Mouse (Mus musculus) forebrain, embryonic 13.5 days (tissue): ENCODE measurements around the gene Tgfb1. TPM values are rescaled to one million over a fixed set of nuclear protein-coding genes. Genes with fewer than 3 reads are reported as not detected.

ENCODE experiments used
- ATAC-seq: fragments of 200-750 bp; cut with Nextera tagmentation; 2 replicates; pipeline ENCODE4 v1.8.0; 2017
- H3K27ac ChIP-seq: fragments of 300-500 bp; sonication (generic); 2 replicates; pipeline ENCODE4 v1.5.1; 2015; ENCODE audit warnings: inconsistent platforms, mild to moderate bottlenecking, moderate library complexity
- H3K27me3 ChIP-seq: fragments of 300-500 bp; sonication (generic); 2 replicates; pipeline ENCODE4 v1.6.1; 2015; ENCODE audit warnings: mild to moderate bottlenecking, inconsistent platforms
- H3K36me3 ChIP-seq: fragments of 300-500 bp; sonication (generic); 2 replicates; pipeline ENCODE4 v1.6.1; 2015; ENCODE audit warnings: mild to moderate bottlenecking, inconsistent platforms; ENCODE audit not compliant: poor library complexity, severe bottlenecking
- H3K4me1 ChIP-seq: fragments of 300-500 bp; sonication (generic); 2 replicates; pipeline ENCODE4 v1.6.1; 2015; ENCODE audit warnings: inconsistent platforms
- H3K4me2 ChIP-seq: fragments of 300-500 bp; sonication (generic); 2 replicates; pipeline ENCODE4 v1.6.1; 2015; ENCODE audit warnings: inconsistent platforms, mild to moderate bottlenecking, moderate library complexity
- H3K4me3 ChIP-seq: fragments of 300-500 bp; sonication (generic); 2 replicates; pipeline ENCODE4 v1.5.1; 2015; ENCODE audit warnings: mild to moderate bottlenecking, inconsistent platforms
- H3K9ac ChIP-seq: fragments of 300-500 bp; sonication (generic); 2 replicates; pipeline ENCODE4 v1.6.1; 2015; ENCODE audit warnings: mild to moderate bottlenecking, inconsistent platforms
- H3K9me3 ChIP-seq: fragments of 300-500 bp; sonication (generic); replicated peaks from 2 replicates; pipeline ENCODE4 v1.6.1; 2016; ENCODE audit warnings: inconsistent platforms
- WGBS: fragments of 180-500 bp; shearing (Covaris S2); methylation state at CpG from one replicate; pipeline ENCODE4 v1.1.7; 2015; 5-methylcytosine and 5-hydroxymethylcytosine counted together
- polyA plus RNA-seq: library from polyadenylated mRNA; unstranded; fragments of >200 nt; fragmentation: Nextera tagmentation; extraction: Ambion mirVana; gene quantifications from 2 replicates; pipeline ENCODE4 v1.2.1, GENCODE M21; 2015

Gene Tgfb1
- polyA plus RNA-seq, 1 experiment from 2014 or later, result 0.34 TPM

DNA sequence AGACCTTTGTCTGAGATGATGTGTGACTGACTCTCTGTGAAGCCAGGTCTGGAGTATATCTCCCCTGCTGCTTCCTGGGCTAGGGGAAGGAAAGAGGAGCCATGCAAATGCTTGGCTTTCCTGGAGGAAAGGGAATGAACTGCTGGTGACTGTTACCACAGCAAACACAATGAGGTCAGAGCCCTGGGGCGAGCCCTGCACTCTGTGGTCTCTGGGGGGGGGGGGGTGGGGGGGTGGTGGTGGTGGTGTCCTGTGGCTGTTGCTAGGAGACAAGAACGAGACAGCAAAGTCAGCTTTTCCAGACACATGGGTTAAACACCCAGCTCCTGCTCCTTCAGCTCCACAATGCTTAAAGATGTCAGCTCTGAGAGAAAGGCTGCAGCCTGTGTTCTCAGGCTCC, 42.6 kb downstream of the Tgfb1 start:
- H3K36me3 ChIP-seq, result peaks cover 97% of the 10 kb centered on the region
- no peaks in the 10 kb centered on the region for H3K27me3 ChIP-seq
- H3K4me3 ChIP-seq, result no peak overlapping the region
- H3K9me3 ChIP-seq, result no peaks in the 10 kb centered on the region
- no peak overlapping the region for H3K4me2 ChIP-seq
- ATAC-seq, result no peak
- no peaks in the 10 kb centered on the region for H3K4me1 ChIP-seq
- H3K9ac ChIP-seq, result no peak overlapping the region
- no peak overlapping the region for H3K27ac ChIP-seq
- 60% methylated on average over 2 of the region's 2 CpGs for WGBS

DNA sequence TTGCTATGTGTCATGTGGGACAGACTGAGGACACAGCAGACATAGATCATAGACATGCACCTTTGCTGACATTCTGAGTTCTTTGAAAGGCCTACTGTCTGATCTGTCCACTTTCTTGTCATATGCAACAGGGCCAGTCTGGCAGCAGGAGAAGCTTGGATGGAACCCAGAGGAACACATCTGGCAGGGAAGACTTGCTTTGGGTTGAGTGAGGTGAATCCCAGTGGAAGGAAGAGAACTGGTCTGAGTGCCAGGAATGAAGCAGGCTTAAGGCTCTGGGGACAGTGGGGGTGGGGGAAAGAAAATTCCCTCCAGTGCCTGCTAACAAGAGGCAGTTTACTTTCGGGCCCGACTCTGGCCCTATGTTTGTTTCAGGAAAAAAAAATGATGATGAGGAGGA, 43.1 kb downstream of the Tgfb1 start:
- 95% methylated on average over 2 of the region's 2 CpGs for WGBS
- Histone ChIP-seq H3K36me3 (peaks cover 97% of the 10 kb centered on the region), H3K4me1 (no peaks in the 10 kb centered on the region), H3K27ac (no peak overlapping the region), H3K9ac (no peak overlapping the region), H3K27me3 (no peaks in the 10 kb centered on the region), H3K4me2 (no peak overlapping the region), H3K9me3 (no peaks in the 10 kb centered on the region), H3K4me3 (no peak overlapping the region)
- no peak for ATAC-seq

DNA sequence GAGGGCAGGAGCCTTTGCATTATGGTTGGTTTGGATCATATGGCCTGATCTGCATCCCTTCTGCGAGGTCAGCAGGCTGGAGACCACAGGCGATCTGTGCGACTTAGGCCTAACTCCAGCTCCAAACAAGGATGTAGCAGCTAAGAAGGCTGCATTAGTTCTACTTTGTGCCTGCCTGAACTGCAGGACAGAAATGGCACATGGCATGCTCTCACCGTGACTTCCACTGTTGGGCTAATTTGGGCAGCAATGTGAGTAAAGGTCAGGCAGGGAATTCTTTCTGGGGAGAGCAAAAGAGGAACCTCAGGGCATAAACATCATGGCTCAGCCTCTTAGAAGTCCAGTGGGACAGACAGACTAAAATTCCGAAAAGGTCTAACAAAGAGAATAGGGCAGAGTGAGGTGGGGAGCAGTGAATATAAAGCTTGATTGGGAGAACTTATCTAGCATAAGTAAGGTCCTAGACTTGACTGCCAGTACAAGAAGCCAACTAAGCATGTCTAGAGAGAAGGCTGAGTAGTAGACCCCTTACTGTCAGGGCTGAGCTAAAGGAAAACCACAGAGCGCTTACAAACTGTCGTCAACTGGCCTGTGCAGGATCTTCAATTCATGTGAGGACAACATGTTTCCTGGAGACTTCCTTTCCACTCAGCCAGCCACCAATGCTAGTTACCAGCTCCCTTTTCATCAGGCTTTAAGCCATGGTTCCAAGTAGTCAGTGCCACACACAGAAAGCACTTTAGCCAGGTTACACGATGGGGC, 44.7 kb downstream of the Tgfb1 start:
- Histone ChIP-seq H3K27me3 (no peaks in the 10 kb centered on the region), H3K9ac (no peak overlapping the region), H3K36me3 (peaks cover 97% of the 10 kb centered on the region), H3K4me2 (no peak overlapping the region), H3K9me3 (no peaks in the 10 kb centered on the region), H3K4me1 (no peaks in the 10 kb centered on the region), H3K27ac (no peak overlapping the region), H3K4me3 (no peak overlapping the region)
- 92% methylated on average over 8 of the region's 8 CpGs for WGBS
- ATAC-seq, result no peak

DNA sequence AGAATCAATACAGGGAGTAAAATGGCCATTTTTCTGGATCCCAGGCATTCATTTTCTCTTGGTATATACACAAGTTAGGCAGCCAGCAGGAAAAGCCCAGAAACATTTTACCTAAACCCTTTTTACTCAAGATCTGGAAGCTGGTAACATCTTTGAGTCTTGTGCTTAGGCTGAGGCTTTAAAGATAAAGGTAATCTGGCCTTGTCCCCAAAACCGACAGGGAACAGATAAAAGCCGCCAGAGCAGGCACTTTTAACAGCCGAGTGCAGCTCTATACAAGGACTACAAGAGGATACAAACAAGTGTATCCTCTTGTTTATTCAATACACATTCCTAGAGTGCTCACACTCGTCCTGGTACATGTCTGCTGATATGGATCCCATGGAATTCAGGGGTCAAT, 48.2 kb downstream of the Tgfb1 start:
- no peak overlapping the region for H3K4me2 ChIP-seq
- no peak for ATAC-seq
- no peak overlapping the region for H3K4me3 ChIP-seq
- no peaks in the 10 kb centered on the region for H3K27me3 ChIP-seq
- H3K9ac ChIP-seq, result no peak overlapping the region
- H3K27ac ChIP-seq, result no peak overlapping the region
- H3K4me1 ChIP-seq, result no peaks in the 10 kb centered on the region
- no peaks in the 10 kb centered on the region for H3K9me3 ChIP-seq
- 78% methylated on average over 4 of the region's 4 CpGs for WGBS
- H3K36me3 ChIP-seq, result peaks cover 99% of the 10 kb centered on the region

DNA sequence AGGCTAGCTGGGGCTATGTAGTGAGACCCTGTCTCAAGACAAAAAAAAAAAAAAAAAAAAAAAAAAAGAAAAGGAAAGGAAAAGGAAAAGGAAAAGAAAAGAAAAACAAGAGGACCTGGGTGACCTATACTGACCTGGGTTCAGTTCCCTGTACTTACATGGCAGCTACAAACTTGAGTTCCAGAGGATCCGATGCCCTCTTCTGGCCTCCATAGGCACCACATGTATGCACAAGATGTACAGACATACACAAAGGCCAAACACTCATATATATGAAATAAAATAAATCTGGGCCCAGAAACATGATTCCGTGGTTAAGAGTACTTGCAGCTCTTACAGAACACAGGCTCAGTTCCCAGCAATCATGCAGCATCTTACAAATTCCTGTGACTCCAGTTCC, 50.1 kb downstream of the Tgfb1 start:
- no peak overlapping the region for H3K4me3 ChIP-seq
- H3K4me2 ChIP-seq, result no peak overlapping the region
- 97% methylated on average over 2 of the region's 2 CpGs for WGBS
- no peaks in the 10 kb centered on the region for H3K4me1 ChIP-seq
- no peaks in the 10 kb centered on the region for H3K27me3 ChIP-seq
- H3K9ac ChIP-seq, result no peak overlapping the region
- no peak for ATAC-seq
- no peak overlapping the region for H3K27ac ChIP-seq
- H3K36me3 ChIP-seq, result peaks cover 99% of the 10 kb centered on the region
- H3K9me3 ChIP-seq, result no peaks in the 10 kb centered on the region

DNA sequence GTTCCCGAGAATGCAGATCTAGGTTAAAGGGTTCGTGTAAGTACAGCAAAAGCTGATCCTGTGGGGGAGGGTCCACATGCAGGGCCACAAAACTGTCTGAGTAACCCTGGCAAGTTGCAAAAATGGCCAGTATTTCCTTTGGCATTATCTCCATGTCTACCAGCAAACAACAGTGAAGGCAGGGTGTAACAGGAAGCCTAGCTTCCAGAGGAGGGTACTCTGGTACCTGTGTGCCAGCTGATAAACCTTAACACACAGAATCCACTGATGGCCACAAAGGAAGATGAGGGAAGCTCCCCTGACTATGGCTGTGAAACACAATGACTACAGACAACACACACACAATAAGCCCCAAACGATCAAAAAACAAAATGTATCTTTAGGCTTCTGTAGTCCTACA, 51.5 kb downstream of the Tgfb1 start:
- ATAC-seq, result no peak
- H3K4me2 ChIP-seq, result no peak overlapping the region

DNA sequence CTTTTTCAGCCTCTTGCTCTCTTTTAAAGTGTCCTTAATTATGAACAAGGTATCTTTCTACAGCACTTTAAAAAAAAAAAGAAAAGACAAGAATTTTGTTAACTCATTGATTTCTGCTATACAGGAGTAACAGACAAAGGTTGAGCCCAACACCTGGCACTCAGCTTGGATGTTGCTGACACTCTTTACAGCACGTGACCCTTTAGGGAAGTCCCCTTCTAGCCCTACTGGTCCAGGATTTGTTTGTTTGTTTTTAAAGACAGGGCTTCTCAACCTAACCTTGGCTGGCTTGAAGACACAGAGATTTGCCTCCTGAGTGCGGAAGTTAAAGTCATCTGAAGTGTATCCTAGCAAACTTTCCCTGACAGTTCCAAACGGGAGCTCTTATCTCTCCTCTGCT, 60.0 kb downstream of the Tgfb1 start:
- Histone ChIP-seq H3K4me3 (no peak overlapping the region), H3K27me3 (no peaks in the 10 kb centered on the region), H3K36me3 (peaks cover 97% of the 10 kb centered on the region), H3K4me1 (peaks cover 9% of the 10 kb centered on the region), H3K27ac (no peak overlapping the region), H3K4me2 (no peak overlapping the region), H3K9me3 (no peaks in the 10 kb centered on the region), H3K9ac (no peak overlapping the region)
- no peak for ATAC-seq
- 89% methylated on average over 3 of the region's 3 CpGs for WGBS

More for the DNA sequence above, 51.5 kb downstream of the Tgfb1 start:
- no peak overlapping the region for H3K4me3 ChIP-seq
- no peaks in the 10 kb centered on the region for H3K9me3 ChIP-seq
- H3K36me3 ChIP-seq, result peaks cover 99% of the 10 kb centered on the region
- H3K9ac ChIP-seq, result no peak overlapping the region
- H3K27me3 ChIP-seq, result no peaks in the 10 kb centered on the region
- no peak overlapping the region for H3K27ac ChIP-seq
- WGBS, result 92% methylated on average over 3 of the region's 3 CpGs
- H3K4me1 ChIP-seq, result no peaks in the 10 kb centered on the region

DNA sequence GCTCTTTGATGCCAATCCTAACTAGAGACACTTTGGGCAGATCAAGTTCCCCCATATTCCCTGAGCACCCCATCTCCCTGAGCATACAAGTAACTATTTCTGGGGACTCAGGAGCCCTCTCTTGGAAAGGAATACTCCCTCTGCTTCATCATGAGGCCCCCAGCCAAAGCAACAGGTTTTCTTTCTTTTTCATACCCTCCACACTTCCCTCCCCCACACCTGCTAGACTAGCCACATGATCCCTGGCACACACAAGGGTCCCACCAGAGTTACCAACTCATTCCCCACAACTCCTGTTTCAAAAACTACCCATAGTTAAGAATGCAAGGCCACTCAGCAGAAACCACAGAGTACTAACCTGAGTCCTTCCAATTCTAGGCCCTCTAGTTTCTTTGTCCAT, 66.3 kb downstream of the Tgfb1 start:
- Histone ChIP-seq H3K27ac (no peak overlapping the region), H3K4me3 (peak overlapping the region; percentile 98), H3K4me2 (peak overlapping the region; percentile 84), H3K9ac (peak overlapping the region; percentile 99), H3K9me3 (no peaks in the 10 kb centered on the region), H3K4me1 (peaks cover 28% of the 10 kb centered on the region), H3K36me3 (peaks cover 35% of the 10 kb centered on the region), H3K27me3 (no peaks in the 10 kb centered on the region)
- no peak for ATAC-seq

DNA sequence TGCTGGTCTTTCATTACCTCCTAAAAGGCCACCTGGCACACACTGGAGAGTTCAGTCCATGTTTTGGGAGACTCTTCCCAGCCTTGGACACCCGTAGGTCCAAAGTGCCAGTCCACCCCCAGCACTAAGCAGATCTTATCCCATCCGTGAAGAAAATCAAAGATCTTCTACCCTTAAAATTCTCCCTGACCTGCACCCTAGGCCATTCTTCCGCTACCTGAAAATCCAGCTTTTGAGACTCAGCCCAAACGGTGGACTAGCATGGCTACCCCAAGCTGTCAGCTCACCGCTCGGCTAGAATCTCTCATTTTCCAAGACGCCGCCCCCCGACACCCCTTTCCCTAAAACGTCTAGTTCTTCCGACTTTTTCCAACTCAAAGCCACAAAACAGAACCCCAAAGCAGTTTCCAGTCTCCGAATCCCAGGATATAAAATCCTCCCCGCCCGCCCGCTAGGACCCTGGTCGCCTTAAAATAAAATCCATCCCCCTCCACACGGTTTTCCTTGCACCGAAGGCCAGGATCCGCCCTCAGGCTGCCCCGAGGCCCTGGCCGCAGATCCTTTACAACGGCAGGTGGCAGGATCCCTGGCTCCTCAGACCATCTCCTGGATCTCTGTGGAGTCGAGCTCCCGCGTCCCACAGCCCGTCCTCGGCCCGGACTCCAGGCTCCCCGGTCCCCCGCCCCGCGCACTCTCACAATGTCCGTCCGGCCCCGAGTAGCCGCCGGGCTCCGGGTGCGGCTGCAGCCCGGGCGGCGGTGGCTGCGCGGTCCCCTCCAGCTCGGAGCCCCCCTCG, 67.0 kb downstream of the Tgfb1 start:
- Histone ChIP-seq H3K9me3 (no peaks in the 10 kb centered on the region), H3K9ac (peak overlapping the region; percentile 99), H3K27ac (peak overlapping the region; percentile 98), H3K27me3 (no peaks in the 10 kb centered on the region), H3K4me1 (peaks cover 28% of the 10 kb centered on the region), H3K4me2 (peak overlapping the region; percentile 84), H3K36me3 (peaks cover 27% of the 10 kb centered on the region), H3K4me3 (peak overlapping the region; percentile 98)
- WGBS, result under 1% methylated on average over 46 of the region's 46 CpGs
- ATAC-seq, result peak; percentile 8

DNA sequence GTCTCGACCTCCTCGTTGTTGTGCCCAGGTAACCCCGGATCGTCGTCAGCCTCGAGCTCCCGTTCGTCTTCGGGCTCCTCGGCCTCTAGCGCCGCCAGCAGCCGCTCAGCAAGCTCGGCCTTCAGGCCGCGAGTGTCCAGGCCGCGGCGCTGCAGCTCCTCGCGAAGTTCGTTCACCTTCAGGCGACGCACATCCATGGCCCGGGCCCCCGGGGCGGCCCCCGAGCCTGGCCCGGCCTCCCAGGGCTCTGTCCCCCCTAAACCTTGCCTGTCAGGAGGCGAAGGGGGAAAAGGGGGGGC, 67.6 kb downstream of the Tgfb1 start:
- H3K4me2 ChIP-seq, result peak overlapping the region; percentile 84
- H3K36me3 ChIP-seq, result peaks cover 22% of the 10 kb centered on the region
- peak overlapping the region; percentile 98 for H3K4me3 ChIP-seq
- peak overlapping the region; percentile 99 for H3K9ac ChIP-seq
- ATAC-seq, result 0 out of 2 replicates have a peak, but pooled peaks have one; percentile 8
- H3K27ac ChIP-seq, result peak overlapping the region; percentile 98
- no peaks in the 10 kb centered on the region for H3K9me3 ChIP-seq
- 1% methylated on average over 30 of the region's 30 CpGs for WGBS
- no peaks in the 10 kb centered on the region for H3K27me3 ChIP-seq
- peaks cover 28% of the 10 kb centered on the region for H3K4me1 ChIP-seq
